Mouse (Mus musculus): ENCODE measurements around the gene Slc30a2. TPM values are rescaled to one million over a fixed set of nuclear protein-coding genes. Genes with fewer than 3 reads are reported as not detected.
"Not testable (repeated sequence)": the region's sequence is repeated elsewhere in the genome, so short reads cannot be mapped to it uniquely, and the experiment has no call there.

Gene Slc30a2
- polyA plus RNA-seq, 1 experiment, result 27.4 TPM

GRCm38 (mm10) chr4:134316390-134316789 lies 26.6 kb upstream of the Slc30a2 start:
- 38% methylated on average over 16 of the region's 16 CpGs for WGBS
- no peak for DNase-seq (ENCODE audit: low read depth, low spot score)

DNA sequence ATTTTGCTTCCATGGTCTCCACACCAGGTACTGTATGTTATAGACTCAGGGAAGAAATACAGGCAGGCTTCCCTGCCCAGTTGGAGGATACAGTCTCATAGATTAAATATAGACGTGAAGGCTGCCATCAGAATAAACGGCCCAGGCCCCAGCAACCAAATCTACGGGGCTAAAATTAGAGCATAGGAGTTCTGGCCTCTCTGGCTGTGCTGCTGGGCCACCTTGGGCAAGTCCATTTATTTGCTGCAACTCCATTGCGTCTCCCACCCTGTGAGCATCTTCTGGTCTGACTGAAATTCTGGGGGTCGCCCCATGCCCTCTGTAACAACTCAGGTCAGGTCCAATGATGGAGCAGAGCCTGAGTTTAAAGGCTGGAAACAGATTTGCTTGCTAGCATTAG lies 23.9 kb upstream of the Slc30a2 start:
- WGBS, result 88% methylated on average over 5 of the region's 5 CpGs
- DNase-seq (ENCODE audit: low read depth, low spot score), result no peak

- 70% methylated on average over 5 of the region's 5 CpGs for WGBS
- DNase-seq (ENCODE audit: low read depth, low spot score), result no peak
Measured at GRCm38 (mm10) chr4:134319674-134320073, 23.3 kb upstream of the Slc30a2 start.

DNA sequence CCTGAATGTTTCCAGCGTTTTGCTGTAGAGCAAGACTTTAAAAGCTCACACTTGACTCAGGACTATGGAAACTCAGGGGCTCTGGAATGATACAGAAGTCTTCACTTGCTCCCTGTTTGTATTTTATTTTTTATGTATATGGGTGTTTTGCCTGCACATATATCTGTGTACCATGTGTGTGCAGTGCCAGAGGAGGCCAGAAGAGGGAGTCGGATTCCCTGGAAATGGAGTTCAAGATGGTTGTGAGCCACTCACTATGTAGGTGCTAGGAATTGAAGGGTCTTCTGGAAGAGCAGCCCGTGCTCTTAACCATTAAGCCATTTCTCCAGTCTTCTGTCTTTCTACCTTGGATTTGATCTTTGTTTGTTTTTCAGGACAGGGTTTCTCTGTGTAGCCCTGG lies 21.5 kb upstream of the Slc30a2 start:
- WGBS, result 53% methylated on average over 3 of the region's 3 CpGs
- no peak for DNase-seq (ENCODE audit: low read depth, low spot score)

DNA sequence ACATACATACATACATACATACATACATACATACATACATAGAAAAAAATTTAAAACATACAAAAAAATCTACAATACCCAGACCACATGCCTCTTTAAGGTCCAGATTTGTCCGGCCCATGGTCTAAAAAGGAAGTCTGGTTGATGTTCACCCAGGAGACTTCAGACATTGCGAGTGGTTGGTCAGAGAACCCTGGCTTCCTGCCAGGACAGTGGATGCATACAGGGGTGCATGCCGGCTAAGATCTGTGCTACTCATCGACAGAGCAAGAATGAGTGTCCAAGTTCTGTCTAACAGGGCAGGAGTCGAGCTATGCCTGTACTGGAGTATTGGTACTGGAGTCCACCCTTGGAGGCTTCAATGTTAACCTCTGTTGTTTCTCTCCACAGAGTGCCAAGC lies 18.3 kb upstream of the Slc30a2 start:
- WGBS, result 32% methylated on average over 5 of the region's 5 CpGs
- DNase-seq (ENCODE audit: low read depth, low spot score), result no peak

DNA sequence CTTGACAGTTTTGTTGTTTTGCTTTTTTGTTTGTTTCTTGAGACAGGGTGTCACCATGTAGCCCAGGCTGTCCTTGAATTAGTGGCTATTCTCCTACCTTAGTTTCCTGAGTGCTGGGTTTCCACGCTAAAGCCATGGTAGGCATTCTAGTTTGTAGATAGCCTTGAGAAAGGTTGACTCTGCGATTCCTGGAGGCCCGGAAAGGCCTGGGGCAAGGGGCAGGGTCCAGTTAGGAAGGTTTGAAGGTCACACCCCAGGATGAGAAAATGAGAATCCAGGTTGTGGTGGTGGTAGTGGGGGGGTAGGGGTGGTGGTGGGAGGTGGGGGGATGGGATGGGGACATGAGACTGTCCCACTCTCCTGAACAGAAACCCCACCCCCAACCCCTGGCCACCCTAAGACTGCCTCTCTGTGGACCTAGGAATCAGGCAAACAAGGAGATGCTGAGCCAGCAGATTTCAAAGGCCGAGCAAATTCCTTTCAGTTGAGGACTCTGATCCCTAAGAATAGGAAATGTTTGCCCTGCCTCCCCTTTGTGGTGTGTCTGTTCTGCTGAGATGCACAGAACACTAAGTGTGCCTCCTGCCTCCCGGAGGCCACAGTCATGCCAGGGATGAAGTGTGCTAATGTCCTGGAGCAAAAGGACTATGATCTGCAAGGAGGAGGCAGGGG lies 16.0 kb upstream of the Slc30a2 start:
- WGBS, result 40% methylated on average over 5 of the region's 5 CpGs
- DNase-seq (ENCODE audit: low read depth, low spot score), result no peak

GRCm38 (mm10) chr4:134328151-134328550 lies 14.8 kb upstream of the Slc30a2 start:
- 55% methylated on average over 8 of the region's 8 CpGs for WGBS

DNA sequence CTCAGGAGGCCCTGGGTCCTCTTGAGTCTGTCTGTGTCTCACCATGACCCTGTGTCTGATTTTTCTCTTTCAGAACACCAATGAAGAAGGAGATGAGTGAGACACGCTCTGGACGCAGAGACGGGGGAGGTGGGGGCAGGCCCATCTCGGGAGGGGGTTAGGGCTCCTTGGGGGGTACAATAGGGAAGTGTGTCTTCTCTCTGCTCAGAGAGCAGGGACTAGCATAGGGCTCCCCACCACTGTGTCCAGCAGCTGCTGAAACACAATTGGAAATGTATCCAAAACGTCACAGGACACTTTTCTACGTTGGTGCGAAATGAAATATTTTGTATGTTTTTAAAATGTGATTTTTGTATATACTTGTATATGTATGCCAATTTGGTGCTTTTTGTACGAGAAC lies 14.1 kb upstream of the Slc30a2 start:
- 84% methylated on average over 8 of the region's 8 CpGs for WGBS
- DNase-seq (ENCODE audit: low read depth, low spot score), result no peak

More at GRCm38 (mm10) chr4:134328151-134328550, 14.8 kb upstream of the Slc30a2 start:
- no peak for DNase-seq (ENCODE audit: low read depth, low spot score)

- DNase-seq (ENCODE audit: low read depth, low spot score), result no peak
- WGBS, result 72% methylated on average over 5 of the region's 5 CpGs
Measured at GRCm38 (mm10) chr4:134330281-134330680, 12.7 kb upstream of the Slc30a2 start.

DNA sequence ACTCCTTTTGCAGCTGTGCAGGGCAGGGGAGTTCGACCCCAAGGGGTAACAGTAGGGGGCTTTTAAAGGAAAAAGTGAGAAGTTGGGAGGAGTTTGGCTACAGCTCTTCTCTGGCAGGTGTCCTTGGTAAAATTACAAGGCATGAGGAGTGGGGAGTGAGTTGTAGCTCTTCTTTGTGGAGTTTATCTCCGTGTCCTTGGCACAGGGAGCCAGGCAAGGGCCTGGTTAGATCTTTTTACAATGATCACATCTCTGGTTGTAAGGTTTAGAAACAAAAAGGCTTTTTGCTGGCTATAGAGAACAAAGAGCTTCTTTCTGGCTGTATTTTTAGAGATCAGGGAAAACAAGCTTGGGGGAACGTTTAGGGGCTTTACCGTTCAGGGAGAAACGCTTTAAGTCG lies 1.8 kb upstream of the Slc30a2 start:
- DNase-seq (ENCODE audit: low read depth, low spot score), result not testable (repeated sequence)
- WGBS, result 87% methylated on average over 6 of the region's 6 CpGs

DNA sequence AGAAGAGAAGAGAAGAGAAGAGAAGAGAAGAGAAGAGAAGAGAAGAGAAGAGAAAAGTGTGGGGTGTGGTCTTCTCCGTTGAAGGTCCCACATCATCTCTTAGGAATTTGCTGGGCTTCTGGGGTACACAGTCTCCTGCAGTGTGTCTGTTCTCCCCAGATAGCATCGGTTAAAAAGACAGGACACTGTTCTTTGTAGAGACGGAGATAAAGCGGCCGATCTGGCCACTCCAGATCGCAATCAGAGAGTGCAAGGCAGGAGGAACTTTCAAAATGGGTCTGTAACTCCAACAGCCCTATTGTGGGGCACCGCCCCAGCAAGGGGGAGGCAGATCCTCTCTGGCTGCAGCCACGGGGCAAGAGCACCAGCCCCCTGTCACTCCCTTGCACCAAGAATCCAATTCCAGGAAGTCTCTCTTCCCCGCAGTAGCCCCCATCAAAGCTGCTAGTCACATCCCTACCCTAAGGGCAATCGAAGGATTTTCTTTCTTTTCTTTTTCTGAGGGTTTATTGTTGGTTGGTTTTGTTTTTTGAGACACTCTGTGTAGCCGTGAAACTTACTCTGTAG lies 685 bp upstream of the Slc30a2 start:
- no peak for DNase-seq (ENCODE audit: low read depth, low spot score)
- 65% methylated on average over 11 of the region's 11 CpGs for WGBS

GRCm38 (mm10) chr4:134344620-134345019 lies 1.6 kb downstream of the Slc30a2 start:
- DNase-seq (ENCODE audit: low read depth, low spot score), result no peak
- whole genome bisulfite sequencing, result 66% methylated on average over 3 of the region's 3 CpGs

DNA sequence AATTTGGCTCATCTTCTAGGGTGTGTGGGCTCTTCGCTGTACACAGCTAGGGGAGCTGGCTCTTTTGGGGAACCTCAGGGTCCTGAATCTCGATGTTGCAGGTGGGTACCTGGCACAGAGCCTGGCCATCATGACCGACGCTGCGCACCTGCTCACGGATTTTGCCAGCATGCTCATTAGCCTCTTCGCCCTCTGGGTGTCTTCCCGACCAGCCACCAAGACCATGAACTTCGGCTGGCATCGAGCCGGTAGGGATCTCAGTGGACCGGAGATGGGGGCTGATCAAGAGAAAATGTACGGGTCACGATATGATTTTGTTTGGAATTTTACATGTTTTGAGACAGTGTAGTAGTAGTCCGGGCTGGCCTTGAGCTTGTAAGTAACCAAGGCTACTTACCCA lies 2.8 kb downstream of the Slc30a2 start:
- WGBS, result 92% methylated on average over 15 of the region's 15 CpGs
- DNase-seq (ENCODE audit: low read depth, low spot score), result no peak

- peak; percentile 48 for DNase-seq (ENCODE audit: low read depth, low spot score)
- WGBS, result 35% methylated on average over 11 of the region's 11 CpGs
Measured at GRCm38 (mm10) chr4:134348078-134348477, 5.1 kb downstream of the Slc30a2 start.

GRCm38 (mm10) chr4:134348545-134348944 lies 5.6 kb downstream of the Slc30a2 start:
- DNase-seq (ENCODE audit: low read depth, low spot score), result no peak
- WGBS, result 41% methylated on average over 5 of the region's 5 CpGs

- DNase-seq (ENCODE audit: low read depth, low spot score), result no peak
- WGBS, result 87% methylated on average over 7 of the region's 7 CpGs
Measured at GRCm38 (mm10) chr4:134349829-134350228, 6.8 kb downstream of the Slc30a2 start.

DNA sequence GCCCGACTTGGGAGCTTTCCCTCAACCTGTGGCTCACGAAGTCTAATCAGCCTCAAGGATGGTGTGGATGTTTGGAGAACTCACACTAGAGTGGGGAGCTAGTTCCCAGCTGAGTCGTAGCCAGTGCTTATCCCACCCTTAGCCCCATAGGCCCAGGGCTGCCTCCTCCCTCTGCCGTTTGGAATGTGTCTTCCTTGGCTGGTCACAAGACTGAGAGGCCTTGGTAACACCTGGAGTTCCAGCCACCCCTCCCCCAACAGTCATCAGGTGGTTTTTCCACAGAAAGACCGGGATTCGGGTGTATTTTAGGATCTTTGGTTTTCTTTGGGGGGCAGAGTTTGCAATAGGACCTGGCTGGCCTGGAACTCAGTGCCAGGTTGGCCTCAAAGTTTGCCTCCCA lies 7.7 kb downstream of the Slc30a2 start:
- DNase-seq (ENCODE audit: low read depth, low spot score), result no peak
- 87% methylated on average over 6 of the region's 6 CpGs for WGBS

DNA sequence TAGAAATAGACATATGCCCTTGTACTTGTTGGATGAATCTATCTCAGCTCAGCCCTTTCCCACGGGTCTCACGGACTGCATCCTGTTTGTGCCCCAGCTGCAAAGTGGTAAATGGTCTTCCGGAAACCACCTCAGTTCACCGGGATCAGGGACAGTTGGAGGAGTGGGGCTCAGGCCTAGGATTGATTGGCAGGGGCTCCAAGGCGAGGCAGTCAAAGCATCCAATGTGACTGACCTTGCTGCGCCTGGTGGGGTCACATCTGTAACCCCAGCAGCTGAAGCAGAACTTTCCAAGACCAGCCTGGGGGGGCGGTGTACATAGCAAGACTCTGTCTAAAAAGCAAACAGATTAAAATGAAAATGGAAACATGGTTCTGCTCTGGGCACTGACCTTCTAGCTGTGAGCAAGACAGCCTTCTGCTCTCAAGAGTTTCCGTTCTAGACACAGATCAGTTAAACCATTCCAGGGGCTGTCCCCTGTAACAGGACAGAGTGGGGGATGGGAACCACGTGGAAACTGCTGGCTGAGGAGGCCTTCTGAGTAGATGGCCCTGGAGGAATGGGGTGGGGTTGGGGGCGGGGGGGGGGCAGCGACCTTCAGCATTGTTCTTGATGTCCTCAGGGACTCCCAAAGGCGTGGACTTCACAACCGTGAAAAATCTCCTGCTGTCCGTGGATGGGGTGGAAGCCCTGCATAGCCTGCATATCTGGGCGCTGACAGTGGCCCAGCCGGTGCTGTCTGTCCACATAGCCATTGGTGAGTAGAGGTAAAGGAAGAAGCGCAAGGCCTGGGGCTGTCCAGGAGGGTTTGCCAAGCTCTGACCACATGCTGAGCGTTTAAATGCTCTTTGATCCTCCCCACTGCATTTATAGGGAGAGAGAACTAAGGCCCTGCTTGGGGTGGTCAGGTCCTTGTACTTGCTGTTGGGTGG lies 8.6 kb downstream of the Slc30a2 start:
- no peak for DNase-seq (ENCODE audit: low read depth, low spot score)
- 57% methylated on average over 18 of the region's 18 CpGs for WGBS

DNA sequence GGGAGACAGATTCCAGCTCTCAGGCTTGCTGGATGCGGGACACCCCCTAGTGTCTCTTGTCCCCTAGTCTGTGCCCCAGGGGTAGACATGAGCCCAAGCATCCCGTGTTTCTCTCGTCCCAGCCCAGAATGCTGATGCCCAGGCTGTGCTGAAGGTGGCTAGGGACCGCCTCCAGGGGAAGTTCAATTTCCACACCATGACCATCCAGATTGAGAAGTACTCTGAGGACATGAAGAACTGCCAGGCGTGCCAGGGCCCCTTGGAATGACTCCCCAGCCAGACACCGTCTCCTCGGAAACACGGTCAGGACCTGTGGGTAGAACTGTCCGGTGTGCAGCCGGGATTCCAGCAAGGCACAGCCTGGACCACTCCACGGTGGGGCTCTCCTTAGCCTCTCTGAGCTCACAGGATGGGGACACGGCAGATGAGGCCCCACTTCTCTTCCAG lies 9.3 kb downstream of the Slc30a2 start:
- no peak for DNase-seq (ENCODE audit: low read depth, low spot score)
- WGBS, result 88% methylated on average over 12 of the region's 12 CpGs

- DNase-seq (ENCODE audit: low read depth, low spot score), result no peak
- 72% methylated on average over 7 of the region's 7 CpGs for WGBS
Measured at GRCm38 (mm10) chr4:134352929-134353328, 9.9 kb downstream of the Slc30a2 start.
